Mouse (Mus musculus): ENCODE measurements at regions not wholly inside any gene's neighbourhood (a gene's known extent, or its start where the extent isn't known, plus 50 kb on each side); places are given as distances from the start of the nearest gene placed in this dataset.

GRCm38 (mm10) chr19:14124250-14124827, 211.0 kb downstream of the Olfr1505 start:
- TF ChIP-seq CTCF (IDR thresholded peaks at IDR 0.05; ENCODE audit: low read depth, low read length) (no peak), POLR2A (IDR thresholded peaks at IDR 0.05; ENCODE audit: extremely low read depth, insufficient read depth, low read length) (no peak)

Measured in liver, adult 2 months (tissue).